Mouse (Mus musculus) heart, embryonic 11.5 days (tissue): ENCODE measurements around the gene Glipr1. TPM values are rescaled to one million over a fixed set of nuclear protein-coding genes. Genes with fewer than 3 reads are reported as not detected.

Source experiments
- ATAC-seq: fragments of 200-750 bp; cut with Nextera tagmentation; replicated peaks from 2 replicates; pipeline ENCODE4 v1.8.0; 2017; ENCODE audit warnings: moderate library complexity; ENCODE audit not compliant: insufficient number of reproducible peaks, low FRiP score, low TSS enrichment
- H3K27ac ChIP-seq: fragments of 300-500 bp; sonication (generic); 2 replicates; pipeline ENCODE4 v1.5.1; 2014; ENCODE audit warnings: mild to moderate bottlenecking, low read depth, low read length
- H3K27me3 ChIP-seq: fragments of 300-500 bp; sonication (generic); 2 replicates; pipeline ENCODE4 v1.6.1; 2014; ENCODE audit warnings: mild to moderate bottlenecking, low read length, mixed read lengths; ENCODE audit not compliant: control insufficient read depth, insufficient read depth
- H3K36me3 ChIP-seq: fragments of 300-500 bp; sonication (generic); 2 replicates; pipeline ENCODE4 v1.6.1; 2014; ENCODE audit warnings: mild to moderate bottlenecking, low read length, moderate library complexity, mixed read lengths; ENCODE audit not compliant: control insufficient read depth, insufficient read depth
- H3K4me1 ChIP-seq: fragments of 300-500 bp; sonication (generic); 2 replicates; pipeline ENCODE4 v1.6.1; 2014; ENCODE audit warnings: low read length; ENCODE audit not compliant: control insufficient read depth, insufficient read depth
- H3K4me2 ChIP-seq: fragments of 300-500 bp; sonication (generic); 2 replicates; pipeline ENCODE4 v1.6.1; 2014; ENCODE audit warnings: mild to moderate bottlenecking, moderate library complexity
- H3K4me3 ChIP-seq: fragments of 300-500 bp; sonication (generic); 2 replicates; pipeline ENCODE4 v1.5.1; 2014; ENCODE audit warnings: low read depth, low read length
- H3K9ac ChIP-seq: fragments of 300-500 bp; sonication (generic); 2 replicates; pipeline ENCODE4 v1.6.1; 2014; ENCODE audit warnings: mild to moderate bottlenecking, low read depth, low read length, moderate library complexity
- H3K9me3 ChIP-seq: fragments of 300-500 bp; sonication (generic); replicated peaks from 2 replicates; pipeline ENCODE4 v1.6.1; 2016; ENCODE audit warnings: low read length; ENCODE audit not compliant: control insufficient read depth
- WGBS: fragments of 180-500 bp; shearing (Covaris S2); extraction: QIAGEN DNeasy Blood & Tissue Kit; methylation state at CpG from one replicate; pipeline ENCODE4 v1.1.7; 2014; ENCODE audit not compliant: insufficient replicate concordance; 5-methylcytosine and 5-hydroxymethylcytosine counted together
- polyA plus RNA-seq: library from polyadenylated mRNA; unstranded; fragments of >200 nt; fragmentation: Nextera tagmentation; extraction: Ambion mirVana; gene quantifications from 2 replicates; pipeline ENCODE4 v1.2.1, GENCODE M21; 2014

The Glipr1 gene
- polyA plus RNA-seq, 1 experiment from 2014 or later = 2.1 TPM

DNA sequence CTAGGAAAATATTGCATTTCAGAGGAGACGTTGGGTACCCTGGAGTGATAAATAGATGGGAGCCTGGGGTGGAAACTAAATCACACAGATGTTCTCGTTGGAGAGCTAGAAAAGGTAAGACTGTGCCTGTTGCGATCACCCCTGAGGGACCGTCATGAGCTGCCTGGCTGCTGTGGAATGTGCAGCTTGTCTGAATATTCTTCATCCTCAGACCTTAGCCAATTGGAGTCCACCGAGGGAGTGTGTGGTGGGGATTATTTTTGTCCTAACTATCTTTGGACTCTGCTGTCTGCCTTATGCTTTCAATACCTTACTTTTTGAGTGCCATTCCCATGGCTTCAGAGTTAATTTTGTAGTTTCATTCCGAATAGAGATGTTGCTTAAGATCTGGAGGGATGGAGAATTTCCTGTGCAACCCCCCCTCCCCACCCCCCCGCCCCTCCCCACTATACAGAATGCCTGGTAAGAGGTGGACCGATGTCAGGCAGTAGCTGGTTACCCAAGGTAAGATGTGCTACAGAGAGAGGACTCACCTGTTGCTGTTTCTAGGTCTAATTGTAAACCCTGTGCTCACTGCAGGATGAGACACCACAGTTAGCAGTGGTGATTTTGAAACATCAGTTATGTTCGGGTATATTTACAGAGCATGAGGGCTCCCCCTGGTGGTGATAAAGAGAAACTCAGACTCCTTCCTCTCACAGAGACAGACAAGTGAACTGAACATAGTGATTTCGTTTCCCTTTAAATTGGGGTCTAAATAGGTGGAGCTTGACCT lies 45.0 kb downstream of the Glipr1 start:
- peak overlapping the region; percentile 27; the same call in 1 of the 2 replicates for H3K4me2 ChIP-seq
- H3K27ac ChIP-seq = no peak overlapping the region
- WGBS = 46% methylated on average over 10 of the region's 10 CpGs
- H3K36me3 ChIP-seq = no peaks in the 10 kb centered on the region
- H3K9ac ChIP-seq = no peak overlapping the region
- H3K4me3 ChIP-seq = no peak overlapping the region
- 0 out of 2 replicates have a peak, but pooled peaks have one; percentile 31 for ATAC-seq
- no peaks in the 10 kb centered on the region for H3K27me3 ChIP-seq
- H3K9me3 ChIP-seq = no peaks in the 10 kb centered on the region
- H3K4me1 ChIP-seq = peaks cover 5% of the 10 kb centered on the region; the same call in 1 of the 2 replicates

- ATAC-seq = no peak
- Histone ChIP-seq H3K27me3 (no peaks in the 10 kb centered on the region), H3K4me2 (no peak overlapping the region), H3K9me3 (no peaks in the 10 kb centered on the region), H3K36me3 (no peaks in the 10 kb centered on the region), H3K4me1 (peaks cover 5% of the 10 kb centered on the region; the same call in 1 of the 2 replicates), H3K9ac (no peak overlapping the region), H3K27ac (no peak overlapping the region), H3K4me3 (no peak overlapping the region)
- WGBS = 84% methylated on average over 2 of the region's 2 CpGs
Measured at GRCm38 (mm10) chr10:111955836-111956235, 46.6 kb downstream of the Glipr1 start.

DNA sequence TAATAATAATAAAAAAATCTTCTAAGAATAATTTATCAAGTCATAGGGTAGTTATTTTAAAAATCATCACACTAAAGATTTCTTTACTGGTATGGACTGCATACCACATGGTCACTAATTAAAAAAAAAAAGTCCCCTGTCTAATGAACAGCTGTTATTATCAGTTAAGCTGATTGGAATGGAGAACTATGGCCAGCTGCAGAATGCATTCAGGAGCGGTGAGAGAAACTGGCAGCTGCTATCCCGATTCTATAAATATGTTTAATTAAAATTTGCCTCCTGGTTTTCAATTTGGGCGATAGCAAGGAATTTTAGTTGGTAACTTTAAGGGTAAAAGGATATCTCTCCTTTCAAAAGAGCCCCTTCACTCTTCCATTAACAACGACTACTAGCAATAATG lies 53.4 kb downstream of the Glipr1 start:
- H3K27ac ChIP-seq = no peak overlapping the region
- ATAC-seq = no peak
- no peak overlapping the region for H3K9ac ChIP-seq
- no peaks in the 10 kb centered on the region for H3K36me3 ChIP-seq
- WGBS = 70% methylated on average over 4 of the region's 4 CpGs
- H3K27me3 ChIP-seq = no peaks in the 10 kb centered on the region
- H3K9me3 ChIP-seq = no peaks in the 10 kb centered on the region
- H3K4me3 ChIP-seq = no peak overlapping the region
- no peak overlapping the region for H3K4me2 ChIP-seq
- H3K4me1 ChIP-seq = no peaks in the 10 kb centered on the region

DNA sequence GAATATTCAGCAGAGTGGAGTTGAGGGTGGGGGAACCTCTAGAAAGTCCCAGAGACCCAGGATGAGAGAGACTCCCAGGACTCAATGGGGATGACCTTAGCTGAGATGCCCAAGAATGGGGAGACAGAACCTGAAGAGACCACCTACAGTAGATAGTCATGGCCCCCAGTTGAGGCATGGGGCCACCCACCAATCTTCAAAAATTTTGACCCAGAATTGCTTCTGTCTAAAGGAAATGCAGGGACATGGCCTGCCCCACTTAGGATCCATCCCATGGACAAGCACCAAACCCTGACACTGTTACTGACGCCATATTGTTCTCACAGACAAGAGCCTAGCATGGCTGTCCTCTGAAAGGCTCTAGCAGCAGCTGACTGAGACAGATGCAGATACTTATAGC lies 54.4 kb downstream of the Glipr1 start:
- no peak overlapping the region for H3K4me2 ChIP-seq
- H3K36me3 ChIP-seq = no peaks in the 10 kb centered on the region
- no peak overlapping the region for H3K9ac ChIP-seq
- 77% methylated on average over 1 of the region's 1 CpGs for WGBS
- H3K9me3 ChIP-seq = no peaks in the 10 kb centered on the region
- H3K27me3 ChIP-seq = no peaks in the 10 kb centered on the region
- H3K4me1 ChIP-seq = no peaks in the 10 kb centered on the region
- no peak overlapping the region for H3K4me3 ChIP-seq
- ATAC-seq = no peak
- H3K27ac ChIP-seq = no peak overlapping the region

DNA sequence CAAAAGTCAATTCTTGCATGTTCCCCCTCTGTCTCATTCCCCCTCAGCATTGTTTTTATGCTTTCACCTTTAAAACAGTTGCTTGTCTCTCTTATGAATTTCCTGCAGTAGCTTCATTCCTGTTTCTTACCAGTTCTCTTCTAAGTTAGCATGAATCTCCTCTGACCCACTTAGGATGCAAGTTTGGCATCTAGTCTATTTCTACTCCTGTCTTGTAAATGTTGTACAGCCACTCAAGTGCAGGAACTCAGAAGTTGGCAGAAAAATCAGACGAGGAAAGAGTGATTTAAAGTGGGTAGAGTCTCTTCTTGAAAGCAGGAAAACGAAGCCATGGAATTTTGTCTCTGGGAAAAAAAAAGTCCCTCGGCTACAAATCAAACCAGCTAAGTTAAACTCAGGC lies 56.9 kb downstream of the Glipr1 start:
- H3K4me2 ChIP-seq = no peak overlapping the region
- no peaks in the 10 kb centered on the region for H3K4me1 ChIP-seq
- WGBS = 52% methylated on average over 3 of the region's 3 CpGs
- H3K9me3 ChIP-seq = no peaks in the 10 kb centered on the region
- H3K9ac ChIP-seq = no peak overlapping the region
- H3K4me3 ChIP-seq = no peak overlapping the region
- H3K36me3 ChIP-seq = no peaks in the 10 kb centered on the region
- ATAC-seq = no peak
- no peak overlapping the region for H3K27ac ChIP-seq
- H3K27me3 ChIP-seq = no peaks in the 10 kb centered on the region

DNA sequence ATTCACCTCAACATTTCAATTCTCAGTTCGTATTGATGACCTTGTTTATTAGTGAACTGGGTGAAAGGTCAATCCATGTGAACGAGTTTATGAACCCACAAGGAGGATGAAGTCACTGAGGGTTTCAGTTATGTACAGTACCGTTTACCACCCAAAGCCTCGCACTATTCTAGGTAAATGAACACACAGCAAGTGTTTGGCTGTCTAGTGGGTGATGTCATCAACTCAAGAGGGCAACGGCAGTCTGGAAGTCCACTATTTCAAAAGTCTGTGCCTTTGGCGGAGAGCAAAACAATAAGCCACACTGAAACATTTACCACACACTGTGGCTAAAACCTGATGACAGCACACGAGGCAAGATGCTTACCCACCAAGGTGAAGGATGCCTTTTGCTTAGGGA lies 59.4 kb downstream of the Glipr1 start:
- Histone ChIP-seq H3K4me3 (no peak overlapping the region), H3K27me3 (no peaks in the 10 kb centered on the region), H3K36me3 (no peaks in the 10 kb centered on the region), H3K4me2 (no peak overlapping the region), H3K27ac (no peak overlapping the region), H3K4me1 (no peaks in the 10 kb centered on the region), H3K9me3 (no peaks in the 10 kb centered on the region), H3K9ac (no peak overlapping the region)
- ATAC-seq = no peak
- WGBS = 67% methylated on average over 7 of the region's 7 CpGs

DNA sequence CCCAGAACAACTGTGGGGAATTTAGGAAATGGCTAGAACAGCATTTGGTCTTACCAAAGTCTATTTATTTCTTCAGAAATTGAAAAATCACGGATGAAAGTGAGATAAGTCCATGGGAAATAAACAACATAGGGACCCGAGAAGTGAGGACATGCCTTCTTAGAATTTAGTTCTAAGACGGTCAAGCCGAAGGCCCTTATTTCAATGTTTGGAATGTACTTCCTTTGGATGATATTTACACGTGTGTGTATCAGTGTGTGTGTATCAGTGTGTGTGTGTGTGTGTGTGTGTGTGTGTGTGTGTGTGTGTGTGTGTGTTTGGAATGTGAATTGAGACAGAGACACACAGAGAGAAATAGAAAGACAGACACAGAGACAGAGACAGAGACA lies 65.3 kb downstream of the Glipr1 start:
- H3K9ac ChIP-seq = no peak overlapping the region
- no peak overlapping the region for H3K4me3 ChIP-seq
- H3K9me3 ChIP-seq = no peaks in the 10 kb centered on the region
- H3K27ac ChIP-seq = peak overlapping the region; percentile 73; the same call in 1 of the 2 replicates
- H3K4me1 ChIP-seq = peaks cover 19% of the 10 kb centered on the region
- H3K4me2 ChIP-seq = peak overlapping the region; percentile 35
- no peaks in the 10 kb centered on the region for H3K36me3 ChIP-seq
- no peak for ATAC-seq
- no peaks in the 10 kb centered on the region for H3K27me3 ChIP-seq
- 57% methylated on average over 5 of the region's 5 CpGs for WGBS

GRCm38 (mm10) chr10:111936491-111937145 lies 65.8 kb downstream of the Glipr1 start:
- H3K4me3 ChIP-seq = no peak overlapping the region
- H3K4me2 ChIP-seq = peak overlapping the region; percentile 35
- H3K9me3 ChIP-seq = no peaks in the 10 kb centered on the region
- no peak overlapping the region for H3K9ac ChIP-seq
- no peak; the same call in 1 of the 2 replicates for ATAC-seq
- no peaks in the 10 kb centered on the region for H3K27me3 ChIP-seq
- no peaks in the 10 kb centered on the region for H3K36me3 ChIP-seq
- peak overlapping the region; percentile 73 for H3K27ac ChIP-seq
- WGBS = 15% methylated on average over 13 of the region's 13 CpGs
- peaks cover 19% of the 10 kb centered on the region for H3K4me1 ChIP-seq
